Comparison of ENCODE assay signal across 23 mouse cellular contexts in the genomic region with DNA sequence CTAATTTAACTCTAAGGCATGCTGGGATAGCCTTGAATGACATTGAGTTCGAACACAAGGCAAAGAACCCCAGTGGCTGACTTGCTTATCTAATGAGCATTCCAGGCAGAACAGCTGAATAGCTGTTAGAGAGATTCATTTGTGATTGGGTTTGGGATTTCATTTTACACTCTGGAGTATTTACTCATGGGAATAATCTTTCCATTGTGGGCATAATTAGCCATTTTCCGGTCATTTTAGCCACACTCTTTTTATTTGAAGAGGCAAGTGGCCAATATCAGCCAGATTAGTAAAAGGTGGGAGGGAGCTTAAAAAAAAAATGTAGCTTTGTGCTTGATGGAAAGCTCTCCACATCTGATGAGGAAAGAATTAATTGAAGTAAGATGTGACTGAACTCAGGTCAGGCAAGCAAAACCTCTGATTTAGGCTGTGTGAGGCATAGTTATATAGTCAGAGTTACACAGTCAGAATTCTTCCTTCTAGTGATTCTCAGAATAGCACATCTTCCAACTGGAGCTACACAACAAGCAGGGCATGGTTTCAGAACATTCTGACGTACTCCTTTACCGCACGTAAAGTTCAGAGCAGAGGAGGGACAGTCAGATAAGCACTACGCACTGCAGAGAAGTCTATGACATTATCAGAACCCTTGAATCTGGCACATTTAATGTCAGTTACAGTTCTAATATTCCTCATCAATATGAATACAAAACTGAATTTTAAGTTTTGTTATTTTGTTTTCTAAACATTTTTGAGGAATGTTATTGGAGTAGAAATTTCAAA. TPM values are rescaled to one million over a fixed set of nuclear protein-coding genes. Genes with fewer than 3 reads are reported as not detected.
A peak's percentile ranks its signal among the peaks of the same experiment; 100 is the strongest.
DNase-seq lines count a peak whose midpoint lies in the region; ATAC-seq and TF ChIP-seq lines count a peak whose summit lies in the region.
"Had no signal": no experiment of that assay in that cellular context is flagged by ENCODE, and none has a peak within 500 bp of the region (broad histone marks: within the 10 kb centered on the region; RNA-seq: fewer than 3 reads in every experiment).

No protein-coding gene starts in this region.

- ATAC-seq in heart, embryonic 15.5 days (replicated peaks; ENCODE audit: insufficient number of reproducible peaks, insufficient read depth, low FRiP score, low read depth) = no peak; the same call in 1 of the 2 replicates
- ATAC-seq in heart, embryonic 11.5 days (replicated peaks; ENCODE audit: insufficient number of reproducible peaks, low FRiP score, low TSS enrichment) = no peak
- ATAC-seq in liver, embryonic 11.5 days (replicated peaks; ENCODE audit: low FRiP score) = peak; percentile 59; the same call in 1 of the 2 replicates
- peak; percentile 58 for ATAC-seq in liver, postnatal 0 days
- ATAC-seq: forebrain, embryonic 16.5 days; inflammation-experienced regulatory T-cells, adult 6 months had no signal

- H3K9me3 ChIP-seq in heart, embryonic 15.5 days (replicated peaks) = no peaks in the 10 kb centered on the region
- no peaks in the 10 kb centered on the region for H3K9me3 ChIP-seq in heart, embryonic 11.5 days (replicated peaks; ENCODE audit: control insufficient read depth, low read length)
- H3K9me3 ChIP-seq in liver, embryonic 11.5 days (ENCODE audit: control insufficient read depth, low read length) = no peaks in the 10 kb centered on the region
- no peaks in the 10 kb centered on the region for H3K9me3 ChIP-seq in liver, postnatal 0 days (ENCODE audit: low read length)
- H3K9me3 ChIP-seq: embryonic facial prominence, embryonic 10.5 days; midbrain, embryonic 10.5 days; neural tube, embryonic 15.5 days had no signal

- intact Hi-C loops in gastrocnemius, adult 2 months (cut with DNase I) = no loop called here
- intact Hi-C loops in gastrocnemius, postnatal 14 days (cut with DNase I; ENCODE audit: low total_unique reads) = no loop called here

- TF ChIP-seq EP300 in liver, postnatal 0 days (IDR thresholded peaks at IDR 0.05; ENCODE audit: low read depth) = peak; percentile 60; the same call in 1 of the 2 replicates

- DNase-seq in gastrocnemius, adult 2 months = no peak
- DNase-seq in gastrocnemius, postnatal 14 days = no peak
- DNase-seq in liver, embryonic 11.5 days (ENCODE audit: low spot score) = no peak
- DNase-seq in liver, postnatal 0 days = no peak
- no peak for DNase-seq in thymus, adult 18-20 months
- DNase-seq in retina, postnatal 1 day = no peak
- DNase-seq: adrenal gland, postnatal 25 days; cerebellum, adult 9-10 months; gastrocnemius, postnatal 25 days; kidney, adult 18-20 months; kidney, postnatal 10 days; lung, postnatal 4 days; right cerebral cortex, postnatal 14 days had no signal

- H3K4me1 ChIP-seq in heart, embryonic 15.5 days (replicated peaks) = peaks cover 27% of the 10 kb centered on the region
- H3K4me1 ChIP-seq in heart, embryonic 11.5 days (ENCODE audit: control insufficient read depth, insufficient read depth, low read length) = peaks cover 10% of the 10 kb centered on the region; the same call in 1 of the 2 replicates
- peaks cover 3% of the 10 kb centered on the region; the same call in 1 of the 2 replicates for H3K4me1 ChIP-seq in liver, embryonic 11.5 days (replicated peaks; ENCODE audit: control insufficient read depth, insufficient read depth, low read length)
- H3K4me1 ChIP-seq in liver, postnatal 0 days (ENCODE audit: insufficient read depth) = peaks cover 31% of the 10 kb centered on the region

- 24% methylated on average over 6 of the region's 6 CpGs for WGBS in heart, embryonic 15.5 days
- 41% methylated on average over 6 of the region's 6 CpGs for WGBS in heart, embryonic 11.5 days (ENCODE audit: insufficient replicate concordance)
- WGBS in liver, embryonic 11.5 days = 54% methylated on average over 6 of the region's 6 CpGs
- 66% methylated on average over 6 of the region's 6 CpGs for WGBS in liver, postnatal 0 days (ENCODE audit: insufficient replicate concordance)

- H3K27me3 ChIP-seq in heart, embryonic 15.5 days = no peaks in the 10 kb centered on the region
- H3K27me3 ChIP-seq in heart, embryonic 11.5 days (ENCODE audit: control insufficient read depth, insufficient read depth, low read length) = no peaks in the 10 kb centered on the region
- no peaks in the 10 kb centered on the region for H3K27me3 ChIP-seq in liver, embryonic 11.5 days (replicated peaks; ENCODE audit: control insufficient read depth, insufficient read depth, low read length)
- H3K27me3 ChIP-seq in liver, postnatal 0 days (ENCODE audit: insufficient read depth, low read length) = no peaks in the 10 kb centered on the region
- H3K27me3 ChIP-seq: neural tube, embryonic 15.5 days had no signal

- no peak overlapping the region for H3K4me2 ChIP-seq in heart, embryonic 15.5 days
- H3K4me2 ChIP-seq in heart, embryonic 11.5 days = no peak overlapping the region
- no peak overlapping the region for H3K4me2 ChIP-seq in liver, embryonic 11.5 days
- H3K4me2 ChIP-seq in liver, postnatal 0 days (ENCODE audit: low read depth, low read length) = no peak overlapping the region
- H3K4me2 ChIP-seq: hindbrain, embryonic 14.5 days; neural tube, embryonic 15.5 days had no signal

- no peak overlapping the region for H3K9ac ChIP-seq in heart, embryonic 15.5 days
- no peak overlapping the region for H3K9ac ChIP-seq in heart, embryonic 11.5 days (ENCODE audit: low read depth, low read length)
- no peak overlapping the region for H3K9ac ChIP-seq in liver, embryonic 11.5 days (ENCODE audit: low read depth, low read length)
- no peak overlapping the region for H3K9ac ChIP-seq in liver, postnatal 0 days (replicated peaks)
- H3K9ac ChIP-seq: hindbrain, embryonic 14.5 days; neural tube, embryonic 15.5 days had no signal

- TF ChIP-seq CTCF in gastrocnemius, adult 2 months (IDR thresholded peaks at IDR 0.05) = no peak
- TF ChIP-seq CTCF in liver, postnatal 0 days (IDR thresholded peaks at IDR 0.05; ENCODE audit: low read depth) = no peak

- peak overlapping the region; percentile 39 for H3K27ac ChIP-seq in gastrocnemius, adult 2 months
- H3K27ac ChIP-seq in heart, embryonic 15.5 days = peak overlapping the region; percentile 62; the same call in 1 of the 2 replicates
- H3K27ac ChIP-seq in heart, embryonic 11.5 days (ENCODE audit: low read depth, low read length) = no peak overlapping the region
- H3K27ac ChIP-seq in liver, embryonic 11.5 days (ENCODE audit: low read depth, low read length) = no peak overlapping the region
- peak overlapping the region; percentile 34; the same call in 1 of the 2 replicates for H3K27ac ChIP-seq in liver, postnatal 0 days (ENCODE audit: low read depth)
- H3K27ac ChIP-seq: embryonic facial prominence, embryonic 10.5 days; hindbrain, embryonic 14.5 days; left cerebral cortex, adult 2 months; midbrain, embryonic 10.5 days; neural tube, embryonic 15.5 days; stomach, postnatal 0 days had no signal

- H3K36me3 ChIP-seq in heart, embryonic 15.5 days = no peaks in the 10 kb centered on the region
- H3K36me3 ChIP-seq in heart, embryonic 11.5 days (ENCODE audit: control insufficient read depth, insufficient read depth, low read length) = no peaks in the 10 kb centered on the region
- no peaks in the 10 kb centered on the region for H3K36me3 ChIP-seq in liver, embryonic 11.5 days (ENCODE audit: control insufficient read depth, insufficient read depth, low read length)
- H3K36me3 ChIP-seq in liver, postnatal 0 days (replicated peaks; ENCODE audit: insufficient read depth, low read length) = no peaks in the 10 kb centered on the region
- H3K36me3 ChIP-seq: embryonic facial prominence, embryonic 10.5 days; midbrain, embryonic 10.5 days; neural tube, embryonic 15.5 days had no signal

- H3K4me3 ChIP-seq in gastrocnemius, adult 2 months = no peak overlapping the region
- no peak overlapping the region for H3K4me3 ChIP-seq in heart, embryonic 15.5 days
- H3K4me3 ChIP-seq in heart, embryonic 11.5 days (ENCODE audit: low read depth, low read length) = no peak overlapping the region
- no peak overlapping the region for H3K4me3 ChIP-seq in liver, embryonic 11.5 days (ENCODE audit: low read depth, low read length)
- H3K4me3 ChIP-seq in liver, postnatal 0 days (ENCODE audit: low read depth, low read length) = no peak overlapping the region
- H3K4me3 ChIP-seq: embryonic facial prominence, embryonic 10.5 days; left cerebral cortex, adult 2 months; midbrain, embryonic 10.5 days; neural tube, embryonic 15.5 days had no signal

RNA-seq across cellular contexts. Expression of a gene that starts 40.1 kb away (rescaled TPM):
- 10 to 100 TPM; 10.9 to 16.2 TPM for total RNA-seq in gastrocnemius, adult 2 months (2021)
- 10 to 100 TPM; 21.9 to 27.6 TPM for total RNA-seq in gastrocnemius, postnatal 14 days (2021)
- 38.8 and 39.4 TPM in 2 replicates for polyA plus RNA-seq in heart, embryonic 15.5 days (2015; fragmentation: Nextera tagmentation; extraction: Ambion mirVana)
- polyA plus RNA-seq in heart, embryonic 11.5 days (2014; fragmentation: Nextera tagmentation; extraction: Ambion mirVana) = 59.6 and 68.1 TPM in 2 replicates
- polyA plus RNA-seq in liver, embryonic 11.5 days (2014; fragmentation: Nextera tagmentation; extraction: Ambion mirVana) = 30.4 and 37.2 TPM in 2 replicates
- polyA plus RNA-seq in liver, postnatal 0 days (2015; fragmentation: Nextera tagmentation; extraction: Ambion mirVana) = 9.4 and 12.8 TPM in 2 replicates

Comparison
In these comparisons a context has a peak if more than half of its experiments do, and no peak if none do; other contexts are left out.
1. H3K27ac ChIP-seq: peak in gastrocnemius, adult 2 months (single experiment), heart, embryonic 15.5 days (single experiment) and liver, postnatal 0 days (single experiment); none in heart, embryonic 11.5 days (single experiment) and liver, embryonic 11.5 days (single experiment).
2. ATAC-seq: peak in liver, embryonic 11.5 days (single experiment) and liver, postnatal 0 days (single experiment); none in heart, embryonic 15.5 days (single experiment) and heart, embryonic 11.5 days (single experiment).